Mouse (Mus musculus) ES-E14 (cell line): ENCODE results near the gene Platr17.

ENCODE experiments used
- CHD2 ChIP-seq: IDR thresholded peaks from 2 replicates; pipeline ENCODE4 v1.6.1; 2014; ENCODE audit warnings: mild to moderate bottlenecking, low read depth, low read length, inconsistent platforms
- MAFK ChIP-seq: IDR thresholded peaks from 2 replicates; pipeline ENCODE4 v1.6.1; 2014; ENCODE audit warnings: mild to moderate bottlenecking, low read depth, low read length, inconsistent platforms; ENCODE audit not compliant: insufficient read depth
- ZC3H11A ChIP-seq: IDR thresholded peaks from 2 replicates; pipeline ENCODE4 v1.6.1; 2012; ENCODE audit warnings: low read depth, mild to moderate bottlenecking, inconsistent platforms, low read length, borderline replicate concordance
- ZNF384 ChIP-seq: IDR thresholded peaks from 2 replicates; pipeline ENCODE4 v1.6.1; 2012; ENCODE audit warnings: low read depth, low read length, inconsistent platforms

DNA sequence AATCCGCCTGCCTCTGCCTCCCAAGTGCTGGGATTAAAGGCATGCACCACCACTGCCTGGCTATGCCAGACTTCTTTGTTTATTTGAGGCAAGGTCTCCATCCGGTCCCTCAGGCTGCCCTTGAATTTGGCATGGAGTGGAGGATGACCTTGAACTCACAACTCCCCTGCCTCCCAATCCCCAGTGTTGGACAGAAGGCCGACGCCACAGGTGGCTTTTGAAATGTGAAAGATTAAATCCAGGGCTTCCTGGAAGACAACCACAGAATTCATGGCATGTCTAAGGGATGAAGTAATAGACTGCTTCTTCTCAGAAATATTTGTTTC, 4.0 kb upstream of the Platr17 start:
- TF ChIP-seq ZNF384: 0 out of 2 replicates have a peak, but pooled peaks have one; percentile 12
- no peak for TF ChIP-seq ZC3H11A
- TF ChIP-seq CHD2: no peak
- TF ChIP-seq MAFK: no peak
